Mouse (Mus musculus): Measurements from ENCODE around the gene Gm47995. TPM values are rescaled to one million over a fixed set of nuclear protein-coding genes. Genes with fewer than 3 reads are reported as not detected.
A peak's percentile ranks its signal among the peaks of the same experiment; 100 is the strongest.
"Not testable (repeated sequence)": the region's sequence is repeated elsewhere in the genome, so short reads cannot be mapped to it uniquely, and the experiment has no call there.

Gm47995 gene
- not detected in 2 replicates for total RNA-seq (2014; fragmentation: Nextera tagmentation)
- total RNA-seq (2017) = not detected in 2 replicates

DNA sequence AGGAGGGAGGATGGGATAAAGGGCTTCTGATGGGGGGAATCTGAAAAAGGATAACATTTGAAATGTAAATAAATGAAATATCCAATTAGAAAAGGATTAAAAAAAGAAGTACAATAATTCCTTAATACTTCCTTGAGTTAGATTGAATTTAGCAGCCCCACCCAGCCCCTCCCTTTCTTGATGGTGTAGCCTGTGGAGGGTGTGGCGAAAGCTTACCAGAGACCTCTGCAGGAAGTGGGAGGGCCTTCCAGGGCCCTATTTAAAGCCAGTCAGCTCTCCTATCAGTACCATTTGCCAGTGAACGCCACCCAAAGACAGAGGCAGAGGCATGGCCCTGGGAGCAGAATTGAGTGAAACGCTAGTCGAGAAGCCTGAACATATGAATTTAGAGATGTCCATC lies at the start of gene Gm47995:
TSS of gene Gm47995 (plus strand) at position 329 of the 400 bp plus-strand sequence.
- ATAC-seq (replicated peaks; ENCODE audit: poor library complexity, severe bottlenecking) = not testable (repeated sequence)

DNA sequence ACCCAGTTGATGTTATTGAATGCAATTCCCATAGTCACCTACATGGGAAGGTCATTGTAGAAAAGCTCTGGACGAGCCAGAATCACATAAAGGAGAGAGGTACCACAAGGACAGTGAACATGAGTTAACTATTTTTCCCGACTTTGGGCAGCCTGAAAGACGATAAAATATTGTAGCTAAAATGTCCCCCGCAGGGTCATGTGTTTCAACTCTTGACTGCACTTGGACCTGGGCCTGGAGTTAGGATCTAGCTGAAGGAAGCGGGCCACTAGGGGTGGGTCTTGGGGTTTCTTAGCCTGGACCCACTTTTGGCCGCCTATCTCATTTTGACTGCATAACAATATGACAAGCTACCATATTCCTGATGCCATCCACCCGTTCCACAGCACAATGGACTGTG lies 48.0 kb upstream of the Gm47995 start:
- no peak for ATAC-seq (replicated peaks; ENCODE audit: poor library complexity, severe bottlenecking)

DNA sequence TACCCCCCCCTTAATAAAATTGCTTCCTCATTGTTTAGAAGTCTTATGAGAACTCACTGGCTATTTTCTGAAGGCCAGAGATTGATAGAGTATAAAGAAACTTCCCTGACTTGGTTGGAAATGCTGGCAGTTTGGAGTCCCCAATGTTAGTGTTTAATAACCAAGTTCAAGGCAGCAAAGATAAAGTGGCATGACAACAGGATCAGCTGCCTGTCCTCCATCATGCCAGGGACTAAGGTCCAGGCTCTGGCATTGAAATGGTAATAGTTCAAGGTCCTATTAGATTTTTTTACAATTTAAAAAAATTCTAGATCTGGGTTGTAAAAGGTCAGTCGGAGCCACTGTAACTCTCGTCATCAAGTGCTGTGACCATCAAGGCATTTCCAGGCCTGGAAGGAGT lies 47.2 kb upstream of the Gm47995 start:
- ATAC-seq (replicated peaks; ENCODE audit: poor library complexity, severe bottlenecking) = no peak

DNA sequence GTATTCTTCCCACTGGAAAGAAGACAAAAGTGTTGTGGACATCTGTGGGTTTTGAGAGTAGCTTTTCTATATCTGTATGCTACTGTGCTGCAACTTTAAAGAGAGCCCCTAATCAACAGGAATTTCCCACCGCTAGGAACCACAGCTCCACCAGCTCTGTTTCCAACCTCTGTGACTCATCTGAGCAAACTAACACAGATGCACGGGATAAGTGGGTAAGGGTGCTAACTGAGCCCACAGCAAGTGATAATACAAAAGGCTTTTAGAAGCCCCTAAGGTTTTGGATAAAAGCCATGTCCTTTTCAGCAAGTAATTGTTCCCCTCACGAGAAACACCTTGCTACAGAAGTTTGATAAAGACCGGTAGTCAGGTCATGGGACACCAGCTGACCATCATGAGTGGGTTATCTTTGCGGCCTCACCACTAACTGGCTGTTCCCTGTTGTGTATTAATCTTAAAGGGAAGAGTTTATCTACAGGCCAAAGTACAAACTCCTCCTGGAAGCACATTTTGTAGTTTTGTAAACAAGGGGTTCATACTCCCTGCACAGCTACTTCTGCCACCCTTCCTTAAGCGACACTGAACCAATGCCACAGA lies 45.1 kb upstream of the Gm47995 start:
- no peak for ATAC-seq (replicated peaks; ENCODE audit: poor library complexity, severe bottlenecking)

DNA sequence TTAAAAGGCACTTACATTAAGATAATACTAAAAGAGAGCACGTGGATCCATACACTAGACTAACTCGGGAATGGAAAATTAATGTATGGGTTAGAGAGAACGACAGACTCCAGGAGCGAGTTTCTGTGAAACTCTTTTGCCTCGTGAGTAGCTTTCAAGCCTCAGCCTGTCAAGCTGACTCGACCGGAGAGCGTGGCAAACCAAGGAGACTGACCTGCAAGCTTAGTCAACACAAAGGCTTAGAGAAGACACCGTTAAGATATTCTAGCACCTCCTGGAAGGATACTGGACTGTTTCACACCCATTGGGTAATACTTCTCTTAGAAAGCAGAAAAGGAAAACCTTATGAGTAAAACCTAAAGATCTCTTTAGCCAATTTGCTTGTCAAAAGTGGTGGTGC lies 44.1 kb upstream of the Gm47995 start:
- ATAC-seq (replicated peaks; ENCODE audit: poor library complexity, severe bottlenecking) = not testable (repeated sequence)

DNA sequence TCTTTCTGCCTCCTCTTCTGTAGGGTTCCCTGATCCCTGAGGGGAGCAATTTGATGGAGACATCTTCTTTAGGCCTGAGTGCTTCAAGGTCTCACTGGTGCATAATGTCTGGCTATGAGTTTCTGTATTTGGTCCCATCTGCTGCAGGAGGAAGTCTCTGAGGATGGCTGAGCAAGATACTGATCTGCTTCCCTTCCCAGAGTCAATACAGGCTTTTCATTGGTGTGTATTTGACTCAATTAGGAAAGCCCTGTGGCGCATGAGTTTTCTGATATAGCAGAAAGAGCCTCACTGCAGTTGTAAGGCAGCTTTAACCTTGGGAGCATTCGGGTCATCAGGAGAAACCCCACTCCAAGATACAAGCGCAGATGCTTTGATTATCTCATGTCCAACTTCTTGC lies 42.1 kb upstream of the Gm47995 start:
- no peak for ATAC-seq (replicated peaks; ENCODE audit: poor library complexity, severe bottlenecking)

DNA sequence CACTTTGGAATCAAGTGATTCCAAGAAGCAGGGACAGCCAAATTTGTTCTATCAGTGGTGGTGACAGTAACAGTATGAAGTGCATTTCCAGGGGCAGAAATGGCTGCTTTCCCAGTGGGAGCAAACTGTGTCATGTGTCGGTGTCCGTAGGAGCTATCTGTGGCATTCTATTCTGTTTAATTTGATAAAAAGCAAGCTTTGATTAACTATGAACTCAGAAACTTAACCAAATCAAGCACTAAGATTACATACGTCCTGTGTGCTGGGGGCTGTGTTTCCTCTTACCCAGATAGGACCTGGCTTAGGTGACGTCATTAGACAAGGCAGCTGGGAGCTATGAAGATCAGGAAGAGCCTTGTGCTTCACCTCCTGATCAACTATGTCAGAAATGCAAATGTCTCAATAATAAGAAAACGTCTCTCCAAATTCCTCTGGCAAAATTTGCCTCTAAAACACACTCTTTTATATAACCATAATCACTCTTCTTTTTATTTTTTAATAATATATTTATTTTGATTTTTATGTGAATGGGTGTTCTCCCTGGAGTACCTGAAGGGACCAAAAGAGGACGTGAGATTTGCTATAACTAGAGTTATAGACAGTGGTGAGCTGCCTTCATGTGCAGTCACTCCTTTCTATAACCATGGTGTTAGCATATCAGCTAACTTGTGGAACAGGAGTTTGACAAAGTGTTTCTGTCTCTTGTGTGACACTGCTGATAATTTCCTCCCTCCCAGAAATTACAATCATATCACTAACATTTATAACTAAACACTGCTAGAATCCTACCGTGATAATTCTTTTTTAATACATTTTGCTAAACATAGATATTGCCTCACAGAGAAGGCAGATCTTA lies 41.2 kb upstream of the Gm47995 start:
- no peak for ATAC-seq (replicated peaks; ENCODE audit: poor library complexity, severe bottlenecking)

DNA sequence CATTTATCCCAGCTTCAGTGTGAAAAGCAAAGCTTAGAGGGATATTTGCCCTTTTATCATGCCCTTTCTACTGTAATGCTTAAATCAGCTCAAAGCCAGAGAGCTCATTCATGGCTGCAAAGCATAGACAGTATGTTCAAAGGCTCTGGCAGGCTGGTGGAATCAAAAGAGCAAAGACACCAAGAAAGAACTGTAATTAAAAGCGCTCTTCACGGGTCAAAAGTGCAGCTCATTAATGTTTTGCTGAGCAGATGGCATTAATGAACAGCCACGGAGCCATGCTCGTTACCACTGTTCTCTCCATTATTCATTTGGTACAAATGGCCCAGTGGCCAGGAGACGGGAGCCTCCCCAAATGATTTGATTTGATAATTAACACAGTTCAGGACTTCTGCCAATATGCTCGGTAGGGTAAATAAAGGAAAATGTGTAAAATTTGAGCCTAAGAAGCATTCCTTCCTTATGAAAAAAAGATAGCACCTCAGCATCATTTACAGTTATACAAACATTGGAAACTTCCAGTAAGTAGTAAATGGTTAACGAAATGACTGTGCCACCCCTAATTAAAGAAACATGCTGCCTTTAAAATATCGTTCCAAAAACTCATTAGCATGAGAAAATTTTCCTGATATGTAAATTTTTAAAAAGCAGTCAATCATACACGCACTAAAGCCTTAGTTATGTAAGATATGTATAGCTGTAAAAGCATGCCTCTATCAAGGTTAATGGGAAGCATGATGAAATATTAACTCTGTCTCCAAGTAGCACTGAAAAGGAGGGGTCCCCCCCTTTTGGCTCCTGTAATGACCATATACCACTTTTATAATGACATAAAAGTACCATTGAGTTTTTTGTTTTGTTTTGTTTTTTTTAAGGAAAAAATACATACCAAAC lies 40.0 kb upstream of the Gm47995 start:
- no peak for ATAC-seq (replicated peaks; ENCODE audit: poor library complexity, severe bottlenecking)

DNA sequence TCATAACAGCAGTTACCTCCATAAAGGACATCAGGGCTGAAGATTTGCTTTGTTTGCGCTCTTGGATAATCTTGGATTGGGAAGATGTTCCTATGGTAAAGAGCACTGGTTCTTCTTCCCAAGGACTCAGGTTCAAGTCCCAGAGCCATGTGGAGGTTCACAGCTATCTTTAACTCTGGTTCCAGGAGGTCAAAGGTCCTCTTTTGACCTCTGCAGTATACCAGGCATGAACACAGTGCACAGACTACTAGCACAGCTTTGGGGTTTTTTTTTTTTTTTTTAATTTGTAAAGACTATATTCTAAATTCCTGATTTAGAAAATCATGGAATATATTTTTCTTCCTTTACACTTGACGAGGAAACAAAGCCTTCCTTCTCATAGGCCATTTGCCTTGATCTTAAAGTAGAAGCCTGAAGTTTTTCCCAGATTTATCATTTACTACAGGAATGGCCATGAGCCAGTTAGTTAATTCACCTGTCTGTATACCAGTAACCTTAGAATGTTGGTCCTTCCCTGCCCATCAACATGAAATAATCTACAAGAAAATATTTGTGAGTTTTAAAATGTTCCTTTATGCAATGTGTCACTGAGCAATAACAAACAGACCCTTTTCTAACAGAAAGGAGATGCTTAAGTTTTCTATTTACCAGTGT lies 39.3 kb upstream of the Gm47995 start:
- no peak for ATAC-seq (replicated peaks; ENCODE audit: poor library complexity, severe bottlenecking)

DNA sequence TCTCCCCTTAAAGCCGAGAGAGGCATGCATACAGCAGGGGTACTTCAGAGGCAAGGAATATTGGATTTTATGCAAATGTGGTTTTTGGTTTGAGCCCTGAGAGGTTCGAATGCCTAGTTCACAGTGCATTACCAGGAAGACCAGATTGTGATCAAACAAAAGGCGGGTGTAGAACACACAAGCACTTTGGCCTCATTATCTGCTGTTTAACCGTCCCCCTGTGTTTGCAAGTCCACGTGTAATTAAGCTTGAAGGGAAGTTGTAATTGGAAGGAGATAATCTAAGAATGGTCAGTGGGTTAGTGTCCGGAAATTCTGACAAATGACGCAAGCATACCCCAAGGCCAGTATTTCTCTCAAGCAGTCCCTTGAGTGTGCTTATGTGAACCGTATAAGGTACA lies 32.2 kb upstream of the Gm47995 start:
- no peak for ATAC-seq (replicated peaks; ENCODE audit: poor library complexity, severe bottlenecking)

DNA sequence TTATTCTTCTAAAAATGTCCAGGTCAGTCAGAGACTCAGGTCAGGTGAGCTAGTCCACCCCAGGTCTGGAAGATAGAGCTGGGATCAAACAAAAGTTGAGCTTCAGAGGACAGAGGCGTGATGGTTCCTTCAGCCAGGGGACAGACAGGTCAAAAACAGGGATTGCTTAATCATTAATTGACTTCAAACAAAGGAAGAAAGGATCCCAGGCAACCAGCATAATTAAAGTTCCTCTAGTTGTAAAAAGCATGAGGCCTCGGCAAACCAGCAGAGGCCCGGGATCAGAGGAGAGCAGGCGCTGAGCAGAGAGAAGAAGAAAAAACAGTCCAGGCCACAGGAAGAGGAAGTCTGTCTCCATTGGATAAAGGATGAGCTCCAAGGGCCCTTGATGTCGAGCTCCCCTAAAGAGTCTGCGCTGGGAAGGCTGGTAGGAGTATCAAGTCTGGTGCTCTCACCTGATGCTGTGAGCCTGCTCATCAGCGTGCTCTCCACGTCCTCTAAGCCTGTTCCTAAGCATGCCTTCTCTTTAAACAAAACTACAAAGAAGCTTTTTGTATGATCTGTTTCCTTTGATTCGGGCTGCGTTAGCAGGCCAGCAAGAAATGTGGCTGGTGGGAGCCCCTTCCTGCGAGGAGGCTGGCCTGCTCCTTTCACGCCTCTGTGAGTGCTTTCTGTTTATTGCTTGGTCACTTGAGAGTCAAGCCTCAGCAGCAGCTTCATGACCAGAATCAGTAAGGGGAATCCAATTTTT lies 30.8 kb upstream of the Gm47995 start:
- peak; percentile 42 for ATAC-seq (replicated peaks; ENCODE audit: poor library complexity, severe bottlenecking)

DNA sequence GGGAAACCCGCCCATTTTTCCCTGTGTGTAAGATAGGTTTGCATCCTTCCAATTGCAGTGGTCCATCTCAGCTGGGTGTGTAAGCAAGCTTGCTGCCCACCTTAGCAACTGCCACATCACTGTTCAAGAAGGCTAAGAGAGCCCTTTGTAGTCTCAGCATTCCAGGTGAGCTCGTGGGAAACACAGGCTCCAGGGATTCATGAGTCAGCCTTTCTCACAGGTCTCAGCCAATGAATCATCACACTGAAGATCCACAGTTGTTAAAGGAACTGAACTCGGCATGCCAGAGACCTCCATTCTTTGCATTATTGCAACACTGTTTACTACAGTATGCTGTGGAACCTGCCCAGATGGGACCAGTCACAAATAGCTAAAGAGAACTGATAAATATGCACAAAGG lies 29.6 kb upstream of the Gm47995 start:
- no peak for ATAC-seq (replicated peaks; ENCODE audit: poor library complexity, severe bottlenecking)

DNA sequence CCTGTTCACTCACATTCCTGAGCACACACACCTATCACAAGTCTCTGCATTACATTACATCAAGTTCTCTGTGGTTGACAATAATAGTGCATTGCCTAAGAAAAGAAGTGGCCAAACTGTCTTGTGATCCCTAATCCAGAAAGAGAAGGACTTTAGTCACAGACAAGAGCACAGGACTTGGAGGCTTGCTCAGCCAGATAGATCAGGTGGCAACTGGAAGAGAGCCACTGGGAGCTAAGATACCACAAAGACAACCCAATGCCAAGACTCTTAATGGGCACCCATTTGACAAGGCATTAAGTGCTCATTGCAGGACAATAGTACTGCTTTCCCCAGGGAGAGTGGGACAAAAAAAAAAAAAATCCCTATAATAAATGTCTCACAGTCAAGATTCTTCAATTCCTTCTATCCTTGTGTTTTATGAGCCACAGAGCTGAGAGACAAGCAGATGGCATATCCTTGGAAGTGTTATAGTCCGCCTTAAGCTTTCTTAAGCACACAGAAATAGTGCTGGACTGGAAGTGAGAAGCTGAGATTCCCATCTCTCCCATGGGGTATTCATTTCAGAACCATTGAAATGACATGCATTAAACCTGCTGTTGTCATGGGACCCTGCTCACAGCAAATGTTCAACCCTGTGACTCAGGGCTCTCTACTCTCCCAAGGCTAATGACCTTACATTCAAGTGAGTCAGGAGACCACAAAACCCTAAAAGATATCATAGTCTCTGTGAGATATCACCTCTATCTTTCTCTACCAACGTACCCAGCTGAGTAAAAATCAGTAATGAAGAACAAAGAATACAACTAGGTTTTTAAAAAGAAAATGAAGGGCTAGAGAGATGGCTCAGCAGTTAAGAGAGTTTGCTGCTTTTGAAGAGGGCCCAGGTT lies 26.4 kb upstream of the Gm47995 start:
- no peak for ATAC-seq (replicated peaks; ENCODE audit: poor library complexity, severe bottlenecking)

DNA sequence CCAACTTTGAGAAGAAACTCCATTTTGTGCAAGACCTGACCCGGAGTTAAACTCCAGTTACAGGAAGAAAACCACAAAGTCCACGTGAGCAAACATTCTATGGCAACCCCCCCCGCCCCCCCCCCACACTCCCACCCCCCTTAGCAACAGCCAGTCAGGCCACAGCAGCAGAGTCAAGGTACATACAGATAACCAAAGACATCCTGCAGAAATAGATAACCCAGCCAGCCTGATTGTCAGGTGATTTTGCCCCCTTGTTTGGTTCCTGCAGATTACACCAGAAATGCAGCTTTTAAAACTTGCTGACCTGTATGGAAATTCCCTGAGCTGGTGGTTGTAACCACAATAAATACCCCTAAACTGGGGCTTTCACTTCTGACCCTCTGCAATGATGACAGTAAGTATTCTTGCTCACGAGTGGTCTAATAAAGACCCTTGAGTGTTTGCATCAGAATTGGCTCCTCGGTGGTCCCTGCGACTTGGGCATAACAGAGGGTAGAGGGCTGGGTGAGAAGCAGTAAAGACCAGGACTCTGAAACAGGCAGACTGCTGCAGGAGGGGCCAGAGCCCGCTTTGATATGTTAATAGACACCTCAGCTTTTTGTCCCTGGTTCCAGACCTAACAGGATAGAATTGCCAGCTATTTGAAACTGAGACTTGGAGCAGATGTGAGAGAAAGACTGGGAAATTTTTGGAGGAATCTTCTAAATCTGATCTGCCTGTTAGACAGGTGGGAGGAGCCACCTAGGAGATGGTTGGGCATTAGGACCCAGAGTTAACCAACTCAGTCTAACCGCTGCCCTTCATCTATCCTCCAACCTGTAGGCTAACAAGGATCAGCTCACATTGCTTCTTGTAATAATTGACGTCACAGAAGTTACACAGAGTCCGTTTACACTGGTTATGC lies 21.0 kb upstream of the Gm47995 start:
- peak; percentile 79 for ATAC-seq (replicated peaks; ENCODE audit: poor library complexity, severe bottlenecking)

DNA sequence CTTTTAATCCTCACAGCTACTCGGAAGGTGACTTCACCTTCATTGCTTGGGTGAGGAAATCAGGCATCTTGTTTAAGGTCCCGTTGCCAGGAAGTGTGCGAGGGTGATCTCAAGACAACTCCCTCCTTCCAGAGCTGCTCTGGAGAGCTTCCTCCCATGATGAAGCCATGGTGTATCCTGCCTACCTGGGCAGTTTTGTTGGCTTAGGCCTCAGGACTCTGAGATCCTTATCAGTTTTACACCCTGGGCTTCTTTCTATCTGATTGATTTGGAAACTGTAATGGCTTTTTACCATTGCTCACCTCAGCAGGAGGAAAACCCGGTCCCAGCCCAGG lies 20.3 kb upstream of the Gm47995 start:
- ATAC-seq (replicated peaks; ENCODE audit: poor library complexity, severe bottlenecking) = no peak

DNA sequence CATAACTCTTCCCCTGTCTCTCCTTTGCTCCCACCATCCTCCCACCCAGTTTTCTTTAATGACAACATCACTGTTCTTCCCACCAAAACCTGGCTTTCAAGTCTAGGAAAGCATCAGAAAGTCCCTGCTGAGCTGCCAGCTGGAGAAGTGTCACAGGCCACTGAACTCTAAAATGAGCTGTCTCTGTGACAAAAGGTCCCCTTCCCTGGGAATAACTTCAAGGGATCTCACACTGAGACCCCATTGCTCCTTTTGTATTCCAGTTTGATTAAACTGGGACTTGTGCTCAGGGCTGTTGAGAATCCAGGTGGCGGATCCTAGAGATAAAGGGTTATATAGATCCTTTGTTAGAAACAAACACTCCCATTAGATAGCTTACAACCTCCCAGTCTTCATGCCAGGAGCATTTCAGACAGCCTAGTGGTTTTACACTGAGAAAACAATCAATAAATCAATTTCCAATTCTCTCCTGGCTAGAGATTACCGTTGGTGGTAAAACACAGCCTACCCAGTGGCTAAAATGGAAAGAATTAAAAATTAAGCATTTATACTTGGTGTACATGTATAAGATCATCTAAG lies 19.7 kb upstream of the Gm47995 start:
- ATAC-seq (replicated peaks; ENCODE audit: poor library complexity, severe bottlenecking) = no peak

DNA sequence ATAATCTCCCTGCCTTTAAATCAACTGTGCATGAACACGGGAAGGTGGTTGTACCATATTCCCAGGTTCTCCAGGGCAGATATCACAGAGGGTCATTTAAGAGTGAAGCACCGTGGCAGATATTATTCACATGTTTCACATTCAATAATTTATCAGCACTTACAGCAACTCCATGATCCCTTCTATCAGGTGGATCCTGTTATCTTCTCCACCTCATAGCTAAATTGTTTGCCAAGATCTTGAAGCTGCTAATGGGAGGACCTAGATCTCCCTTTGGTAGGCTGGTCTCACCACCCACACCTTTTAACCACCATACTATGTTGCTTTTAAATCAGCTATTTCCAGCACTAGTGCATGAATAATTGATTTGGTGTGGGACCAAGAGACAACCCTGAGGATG lies 18.1 kb upstream of the Gm47995 start:
- no peak for ATAC-seq (replicated peaks; ENCODE audit: poor library complexity, severe bottlenecking)

All from granulocyte monocyte progenitor cell, adult 5-6 weeks (primary cell).